ENCODE assay signal across 8 mouse cellular contexts in the genomic region with DNA sequence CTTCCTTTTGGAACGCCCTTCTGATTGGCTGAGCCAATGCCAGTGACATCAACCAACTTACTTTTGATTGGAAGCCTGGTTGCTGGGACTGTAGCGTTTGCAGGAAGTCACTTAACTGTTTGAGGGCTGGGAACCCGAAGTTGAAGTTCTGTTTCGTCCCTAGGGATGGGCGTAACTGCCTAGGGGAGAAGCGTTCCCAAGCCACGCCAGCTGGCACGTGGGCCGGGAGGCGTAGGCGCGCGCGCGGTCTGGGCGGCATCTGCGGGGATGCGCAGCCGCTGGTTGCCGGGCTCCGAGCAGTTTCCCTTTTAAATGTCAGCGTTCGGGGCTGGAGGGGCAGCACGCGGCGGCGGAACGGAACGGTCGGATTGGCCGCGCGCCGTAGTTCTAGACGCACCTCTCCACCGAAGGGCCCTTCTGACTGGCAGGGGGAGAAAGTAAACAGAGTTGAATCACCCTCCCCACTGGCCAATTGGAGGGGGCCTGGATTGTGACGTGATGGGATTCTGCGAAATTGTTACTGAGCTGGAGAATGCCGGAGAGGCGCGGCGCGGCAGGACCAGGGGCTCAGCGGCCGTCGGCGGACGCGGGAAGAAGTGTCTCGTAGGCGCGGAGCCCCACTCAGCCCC. TPM values are rescaled to one million over a fixed set of nuclear protein-coding genes. Genes with fewer than 3 reads are reported as not detected.
DNase-seq lines count a peak whose midpoint lies in the region; ATAC-seq and TF ChIP-seq lines count a peak whose summit lies in the region.

A gene (plus strand): TSS at position 538 of the 629 bp plus-strand sequence.

- POLR2A ChIA-PET in Patski (lab: Charles Lee) = no interaction called here

- H3K4me3 ChIP-seq in hindbrain, embryonic 11.5 days (ENCODE audit: low read depth, low read length) = peak within 1 kb of the TSS; percentile 64
- peak within 1 kb of the TSS; percentile 97 for H3K4me3 ChIP-seq in lung, postnatal 0 days (ENCODE audit: low read depth, low read length)

- peak within 1 kb of the TSS; percentile 54 for H3K9ac ChIP-seq in hindbrain, embryonic 11.5 days (ENCODE audit: low read depth, low read length)
- H3K9ac ChIP-seq in lung, postnatal 0 days (replicated peaks; ENCODE audit: low read depth) = peak within 1 kb of the TSS; percentile 100

- peaks cover 12% of the 10 kb centered on the region; the same call in 1 of the 2 replicates for H3K4me1 ChIP-seq in hindbrain, embryonic 11.5 days (replicated peaks; ENCODE audit: control insufficient read depth, insufficient read depth, low read length)
- H3K4me1 ChIP-seq in lung, postnatal 0 days (ENCODE audit: insufficient read depth, low read depth, low read length) = peaks cover 20% of the 10 kb centered on the region; the same call in 1 of the 2 replicates

- H3K9me3 ChIP-seq in hindbrain, embryonic 11.5 days (ENCODE audit: control insufficient read depth, low read length) = no peaks in the 10 kb centered on the region
- H3K9me3 ChIP-seq in lung, postnatal 0 days (ENCODE audit: low read length) = no peaks in the 10 kb centered on the region

- H3K36me3 ChIP-seq in hindbrain, embryonic 11.5 days (ENCODE audit: control insufficient read depth, insufficient read depth, low read length) = no peaks in the 10 kb centered on the region
- H3K36me3 ChIP-seq in lung, postnatal 0 days (ENCODE audit: insufficient read depth, low read length) = no peaks in the 10 kb centered on the region

- peak within 1 kb of the TSS; percentile 99 for H3K4me2 ChIP-seq in hindbrain, embryonic 11.5 days (replicated peaks; ENCODE audit: low read depth, low read length)
- peak within 1 kb of the TSS; percentile 87 for H3K4me2 ChIP-seq in lung, postnatal 0 days (replicated peaks; ENCODE audit: low read depth, low read length)

- H3K27ac ChIP-seq in hindbrain, embryonic 11.5 days (ENCODE audit: low read depth, low read length) = no peak within 1 kb of the TSS
- peak within 1 kb of the TSS; percentile 100 for H3K27ac ChIP-seq in lung, postnatal 0 days (ENCODE audit: low read length)

- no peaks in the 10 kb centered on the region for H3K27me3 ChIP-seq in Patski
- peaks cover 24% of the 10 kb centered on the region for H3K27me3 ChIP-seq in hindbrain, embryonic 11.5 days (ENCODE audit: control insufficient read depth, insufficient read depth, low read length)
- no peaks in the 10 kb centered on the region for H3K27me3 ChIP-seq in lung, postnatal 0 days (replicated peaks; ENCODE audit: insufficient read depth, low read length)

- peak; percentile 66 for TF ChIP-seq EP300 in lung, postnatal 0 days (IDR thresholded peaks at IDR 0.05)

- peak; percentile 93 for DNase-seq in Patski (ENCODE audit: low read depth, low spot score)
- DNase-seq in cerebellum, postnatal 14 days = peak; percentile 96
- peak; percentile 94 to 97 for DNase-seq in frontal cortex, postnatal 10 days (ENCODE audit: low spot score in 2 of 2)
- DNase-seq in hindbrain, embryonic 11.5 days (ENCODE audit: low spot score) = peak; percentile 86
- DNase-seq in layer of hippocampus, postnatal 10 days (ENCODE audit: low spot score in 2 of 2) = peak; percentile 96 to 97
- DNase-seq in lung, postnatal 0 days (ENCODE audit: low spot score) = peak; percentile 100
- peak; percentile 90 for DNase-seq in ovary, postnatal 10 days (ENCODE audit: low spot score)
- peak; percentile 41 to 46 for DNase-seq in thymus, postnatal 10 days (ENCODE audit: low spot score in 2 of 2)

- WGBS in hindbrain, embryonic 11.5 days = under 1% methylated on average over 52 of the region's 52 CpGs
- 1% methylated on average over 52 of the region's 52 CpGs for WGBS in lung, postnatal 0 days

- in situ Hi-C loops in Patski (cut with MboI; ENCODE audit: low pct_unique_long_range_greater_than_20kb) = loop anchor here (5.0 to 10.0 kb wide), 3 partner anchors 86 to 224 kb away; no protein-coding TSS in a partner anchor

- no peak for TF ChIP-seq CTCF in Patski (IDR thresholded peaks at IDR 0.05)
- TF ChIP-seq CTCF in lung, postnatal 0 days (IDR thresholded peaks at IDR 0.05) = no peak

- ATAC-seq in Patski = peak; percentile 87
- ATAC-seq in hindbrain, embryonic 11.5 days (ENCODE audit: low FRiP score) = peak; percentile 92
- peak; percentile 91 for ATAC-seq in lung, postnatal 0 days

- CTCF ChIA-PET in Patski (lab: Charles Lee) = interaction anchor here (1.4 to 3.1 kb wide), 2 partner anchors 65 to 224 kb away, joined by 3 to 16 read pairs; no protein-coding TSS in a partner anchor

RNA-seq across cellular contexts. Expression of the gene that starts here (rescaled TPM):
- polyA plus RNA-seq in Patski (2021) = 33.8 TPM
- 0.80 and 0.95 TPM in 2 replicates for polyA plus RNA-seq in hindbrain, embryonic 11.5 days (2014; fragmentation: Nextera tagmentation; extraction: Ambion mirVana)
- total RNA-seq in layer of hippocampus, postnatal 10 days (2021) = 100 to 1,000 TPM; 124 to 137 TPM
- 28.8 and 46.2 TPM in 2 replicates for polyA plus RNA-seq in lung, postnatal 0 days (2015; fragmentation: Nextera tagmentation; extraction: Ambion mirVana)

Comparison
In these comparisons a context has a peak if more than half of its experiments do, and no peak if none do; other contexts are left out.
1. RNA of the gene that starts here (polyA plus RNA-seq): 28.8 to 46.2 TPM in lung, postnatal 0 days and 33.8 TPM in Patski (single experiment); 0.80 to 0.95 TPM in hindbrain, embryonic 11.5 days; every median in the first group is over 10 times any median in the second.
2. Peak in DNase-seq, ATAC-seq, H3K4me3 ChIP-seq, H3K9ac ChIP-seq and H3K4me2 ChIP-seq in hindbrain, embryonic 11.5 days; RNA of the gene not detected or under 1 TPM.
3. DNase-seq: peak in every context shown above with its lines; median percentile 100 in lung, postnatal 0 days; 96 in layer of hippocampus, postnatal 10 days; 96 in cerebellum, postnatal 14 days; 96 in frontal cortex, postnatal 10 days; 93 in Patski; 90 in ovary, postnatal 10 days; 86 in hindbrain, embryonic 11.5 days; 44 in thymus, postnatal 10 days.
4. Peak in every context shown above with its lines, with median percentiles within 50 percentile points of each other: ATAC-seq.